Mouse (Mus musculus) cortical plate, adult 2 months (tissue): ENCODE measurements around the gene Atl2.

ENCODE experiments used
- CTCF ChIP-seq: fragments of 200-500 bp; IDR thresholded peaks from 2 replicates; pipeline ENCODE4 v1.5.1; 2011; ENCODE audit warnings: mild to moderate bottlenecking, control low read depth, low read length; ENCODE audit not compliant: insufficient read depth; ENCODE audit errors: extremely low read depth
- POLR2A ChIP-seq: fragments of 200-500 bp; IDR thresholded peaks from 2 replicates; pipeline ENCODE4 v1.6.1; 2011; ENCODE audit warnings: mild to moderate bottlenecking, low read length, control low read depth; ENCODE audit not compliant: insufficient read depth; ENCODE audit errors: extremely low read depth

DNA sequence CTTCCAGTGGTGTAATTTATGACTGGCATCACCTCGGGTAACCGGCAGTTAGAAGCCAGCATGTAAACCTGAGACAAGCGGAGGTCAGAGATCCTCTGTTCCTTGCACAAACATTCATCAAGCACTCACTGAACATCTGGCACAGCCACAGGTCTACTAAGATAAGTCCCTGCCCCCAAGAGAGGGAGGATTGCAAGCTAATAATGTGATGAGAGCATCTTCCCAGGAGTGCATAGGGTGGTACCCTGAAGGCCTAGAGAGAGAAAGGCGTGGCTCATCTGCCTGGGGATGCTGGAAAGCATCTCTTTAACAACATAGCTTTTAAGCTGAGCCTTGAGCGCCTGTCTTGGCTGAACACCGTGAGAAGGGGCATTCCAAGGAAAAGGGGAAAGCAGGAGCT lies 48.9 kb upstream of the Atl2 start:
- TF ChIP-seq CTCF: no peak
- no peak for TF ChIP-seq POLR2A
